Mouse (Mus musculus) midbrain, embryonic 16.5 days (tissue): ENCODE measurements around the gene Znrf4. TPM values are rescaled to one million over a fixed set of nuclear protein-coding genes. Genes with fewer than 3 reads are reported as not detected.

Source experiments
- ATAC-seq: fragments of 200-750 bp; cut with Nextera tagmentation; 2 replicates; pipeline ENCODE4 v1.8.0; 2017; ENCODE audit warnings: moderate TSS enrichment
- H3K27ac ChIP-seq: fragments of 300-500 bp; sonication (generic); 2 replicates; pipeline ENCODE4 v1.5.1; 2014; ENCODE audit warnings: mild to moderate bottlenecking, low read length, mixed read lengths
- H3K27me3 ChIP-seq: fragments of 300-500 bp; sonication (generic); 2 replicates; pipeline ENCODE4 v1.6.1; 2014; ENCODE audit warnings: low read depth, low read length, mixed read lengths; ENCODE audit not compliant: control insufficient read depth, insufficient read depth
- H3K36me3 ChIP-seq: fragments of 300-500 bp; sonication (generic); 2 replicates; pipeline ENCODE4 v1.6.1; 2014; ENCODE audit warnings: mild to moderate bottlenecking, low read length, moderate library complexity, mixed read lengths; ENCODE audit not compliant: control insufficient read depth, insufficient read depth
- H3K4me1 ChIP-seq: fragments of 300-500 bp; sonication (generic); 2 replicates; pipeline ENCODE4 v1.6.1; 2014; ENCODE audit warnings: mild to moderate bottlenecking, low read length, mixed read lengths; ENCODE audit not compliant: control insufficient read depth, insufficient read depth
- H3K4me2 ChIP-seq: fragments of 300-500 bp; sonication (generic); 2 replicates; pipeline ENCODE4 v1.6.1; 2014; ENCODE audit warnings: mild to moderate bottlenecking, low read length, mixed read lengths
- H3K4me3 ChIP-seq: fragments of 300-500 bp; sonication (generic); 2 replicates; pipeline ENCODE4 v1.5.1; 2014; ENCODE audit warnings: low read depth, mild to moderate bottlenecking, low read length, moderate library complexity, mixed read lengths
- H3K9ac ChIP-seq: fragments of 300-500 bp; sonication (generic); 2 replicates; pipeline ENCODE4 v1.6.1; 2014; ENCODE audit warnings: low read depth, low read length, mixed read lengths
- H3K9me3 ChIP-seq: fragments of 300-500 bp; sonication (generic); replicated peaks from 2 replicates; pipeline ENCODE4 v1.6.1; 2014; ENCODE audit warnings: mild to moderate bottlenecking, low read length, mixed read lengths; ENCODE audit not compliant: control insufficient read depth, poor library complexity, severe bottlenecking
- WGBS: fragments of 180-500 bp; shearing (Covaris S2); extraction: QIAGEN DNeasy Blood & Tissue Kit; methylation state at CpG from one replicate; pipeline ENCODE4 v1.1.7; 2014; 5-methylcytosine and 5-hydroxymethylcytosine counted together
- polyA plus RNA-seq: library from polyadenylated mRNA; unstranded; fragments of >200 nt; fragmentation: Nextera tagmentation; extraction: Ambion mirVana; gene quantifications from 2 replicates; pipeline ENCODE4 v1.2.1, GENCODE M21; 2015

Gene Znrf4
- polyA plus RNA-seq, 1 experiment from 2014 or later, result not detected

DNA sequence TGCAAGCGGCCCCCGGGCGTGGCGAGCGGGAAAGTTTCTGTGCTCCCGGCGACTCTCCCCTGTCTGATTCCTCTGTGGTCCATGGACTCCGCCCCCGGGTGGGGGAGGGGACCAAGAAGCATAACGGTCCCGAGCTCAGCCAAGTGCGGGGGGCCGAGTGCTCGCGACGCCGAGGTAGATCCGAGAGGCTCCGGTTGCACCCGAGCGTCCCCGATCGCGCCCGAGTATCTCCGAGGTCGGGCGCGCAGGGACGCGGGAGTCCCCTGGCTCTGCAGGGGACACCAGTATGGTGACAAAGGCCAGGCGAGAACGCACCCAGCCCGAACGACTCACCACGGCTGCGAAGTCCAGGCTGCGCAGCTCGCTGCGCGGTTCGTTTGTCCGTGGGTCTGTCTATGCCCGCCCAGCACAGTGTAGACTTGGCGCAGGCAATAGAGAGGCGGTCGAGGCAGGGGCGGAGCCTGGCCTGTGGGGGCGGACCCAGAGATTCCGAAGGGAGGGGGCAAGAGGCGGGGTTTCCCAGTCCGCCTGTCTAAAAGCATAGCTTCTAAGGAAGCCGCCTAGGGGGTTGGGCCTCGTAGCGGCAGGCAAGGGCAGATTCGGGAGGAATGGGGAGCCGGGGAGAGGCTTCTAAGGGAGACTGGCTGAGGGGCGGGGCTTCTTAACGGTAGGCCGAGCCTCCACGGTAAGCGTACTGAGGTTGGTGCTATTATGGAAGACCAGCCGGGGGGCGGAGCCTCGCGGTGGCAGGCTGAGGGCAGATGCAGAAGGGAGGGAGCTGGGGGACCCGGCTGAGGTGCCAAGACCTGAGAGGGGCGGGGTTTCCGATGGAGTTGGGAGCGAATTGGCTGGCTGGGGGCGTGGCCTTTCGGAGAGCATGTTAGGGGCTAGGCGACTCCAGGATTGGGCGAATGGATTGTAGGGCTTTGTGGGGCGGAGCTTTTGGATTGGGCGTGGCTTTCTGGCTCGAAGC is 50.2 kb downstream of the Znrf4 start:
- H3K9ac ChIP-seq, result peak overlapping the region; percentile 74
- under 1% methylated on average over 76 of the region's 77 CpGs for WGBS
- ATAC-seq, result peak; percentile 92

More for the DNA sequence above, 50.2 kb downstream of the Znrf4 start:
- 0 out of 2 replicates have a peak, but pooled peaks cover 5% of the 10 kb centered on the region for H3K36me3 ChIP-seq
- peaks cover 55% of the 10 kb centered on the region for H3K4me1 ChIP-seq
- H3K4me3 ChIP-seq, result peak overlapping the region; percentile 52
- no peaks in the 10 kb centered on the region for H3K9me3 ChIP-seq
- H3K4me2 ChIP-seq, result peak overlapping the region; percentile 83
- peak overlapping the region; percentile 83 for H3K27ac ChIP-seq
- H3K27me3 ChIP-seq, result no peaks in the 10 kb centered on the region

Other genes with a start within 250 kb of the Znrf4 start
- gene Ticam1, start 235.6 kb downstream of the Znrf4 start, polyA plus RNA-seq, result 1.3 TPM in 2 replicates
- gene Plin3, start 219.6 kb downstream of the Znrf4 start, polyA plus RNA-seq, result 10.7 and 12.3 TPM in 2 replicates
- not detected in 2 replicates for gene Arrdc5, start 212.1 kb downstream of the Znrf4 start, polyA plus RNA-seq
- 11.6 and 15.6 TPM in 2 replicates for gene Uhrf1, start 209.1 kb downstream of the Znrf4 start, polyA plus RNA-seq
- 63.7 and 75.3 TPM in 2 replicates for gene Kdm4b, start 186.4 kb downstream of the Znrf4 start, polyA plus RNA-seq
- gene Ptprs, start 35.9 kb downstream of the Znrf4 start, polyA plus RNA-seq, result 293 and 299 TPM in 2 replicates
- 0.95 and 1.3 TPM in 2 replicates for gene Gm20219, start 42.0 kb upstream of the Znrf4 start, polyA plus RNA-seq
- 63.2 and 70.6 TPM in 2 replicates for gene Safb2, start 72.2 kb upstream of the Znrf4 start, polyA plus RNA-seq
- gene Safb, start 72.4 kb upstream of the Znrf4 start, polyA plus RNA-seq, result 121 and 122 TPM in 2 replicates
- gene 2410015M20Rik, start 97.3 kb upstream of the Znrf4 start, polyA plus RNA-seq, result 171 and 182 TPM in 2 replicates
- gene Rpl36, start 101.0 kb upstream of the Znrf4 start, polyA plus RNA-seq, result 789 and 838 TPM in 2 replicates
- gene Lonp1, start 114.5 kb upstream of the Znrf4 start, polyA plus RNA-seq, result 42.8 and 43.0 TPM in 2 replicates
- 1.8 and 2.1 TPM in 2 replicates for gene Catsperd, start 115.7 kb upstream of the Znrf4 start, polyA plus RNA-seq
- 107 and 112 TPM in 2 replicates for gene Ranbp3, start 160.9 kb upstream of the Znrf4 start, polyA plus RNA-seq
- gene Ndufa11, start 205.3 kb upstream of the Znrf4 start, polyA plus RNA-seq, result 492 and 497 TPM in 2 replicates
- gene Vmac, start 205.6 kb upstream of the Znrf4 start, polyA plus RNA-seq, result 15.6 and 16.1 TPM in 2 replicates
- 2.5 and 4.0 TPM in 2 replicates for gene Nrtn, start 245.1 kb upstream of the Znrf4 start, polyA plus RNA-seq